Mouse (Mus musculus) c-Kit-positive CD71-positive TER-119-negative erythroid progenitor cells, embryonic 14.5 days (primary cell): ENCODE measurements around the gene Dennd5a.
A peak's percentile ranks its signal among the peaks of the same experiment; 100 is the strongest.

ENCODE experiments used
- DNase-seq: peaks from one replicate; pipeline ENCODE4 v3.0.0-alpha.2; 2013; ENCODE audit warnings: low read depth

Gene Dennd5a

DNA sequence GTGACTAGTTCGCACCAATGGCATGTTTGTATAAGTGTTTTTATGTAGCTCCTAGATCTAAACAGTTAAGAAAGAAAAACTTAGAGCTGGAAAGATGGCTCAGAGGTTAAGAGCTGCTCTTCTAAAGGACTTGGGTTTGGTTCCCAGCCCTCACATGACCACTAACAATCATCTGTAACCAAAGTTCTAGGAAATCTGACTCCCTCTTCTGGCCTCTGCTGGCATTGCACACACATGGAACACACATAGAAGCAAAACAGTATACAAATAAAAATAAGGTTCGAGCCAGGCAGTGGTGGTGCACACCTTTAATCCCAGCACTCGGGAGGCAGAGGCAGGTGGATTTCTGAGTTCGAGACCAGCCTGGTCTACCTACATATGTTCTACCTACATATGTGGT is 3.4 kb upstream of the Dennd5a start:
- DNase-seq: no peak

DNA sequence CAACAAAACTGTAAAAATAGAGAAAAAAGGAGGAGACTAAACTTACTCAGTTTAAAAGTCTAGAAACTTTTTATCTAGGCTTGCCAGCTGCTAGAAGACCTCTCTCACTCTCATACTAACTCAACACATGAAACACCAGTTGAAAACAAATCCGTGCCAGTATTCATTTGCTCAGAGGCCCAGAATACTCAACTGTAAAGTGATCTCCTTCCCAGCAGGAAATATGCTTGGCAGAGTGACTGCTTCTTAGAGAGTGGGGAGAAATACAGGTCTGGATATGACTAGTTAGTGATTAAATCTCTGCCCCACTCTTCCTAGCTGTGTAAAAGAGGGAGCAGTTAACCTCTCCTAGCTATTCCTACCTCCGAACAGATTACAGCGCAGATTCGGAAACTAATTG is 2.3 kb upstream of the Dennd5a start:
- no peak for DNase-seq

DNA sequence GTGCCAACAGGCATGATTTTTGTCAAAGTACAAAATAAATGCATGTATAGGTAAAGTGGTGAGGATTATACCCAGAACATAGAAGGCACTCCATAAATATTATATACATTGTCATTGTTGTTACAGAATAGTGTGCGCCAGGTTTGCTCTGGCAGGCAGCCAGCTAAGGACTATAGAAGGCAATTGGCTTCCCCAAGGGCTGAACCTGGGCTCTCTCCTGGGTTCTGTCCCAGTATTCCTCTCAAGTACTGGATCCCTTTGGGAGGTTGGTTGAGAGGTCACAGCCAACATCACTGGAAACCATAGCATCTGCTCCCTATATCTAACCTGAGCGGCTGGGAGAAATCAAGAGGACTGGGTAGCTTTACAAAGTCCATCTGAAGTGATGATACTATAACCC is 1.3 kb upstream of the Dennd5a start:
- DNase-seq: no peak

DNA sequence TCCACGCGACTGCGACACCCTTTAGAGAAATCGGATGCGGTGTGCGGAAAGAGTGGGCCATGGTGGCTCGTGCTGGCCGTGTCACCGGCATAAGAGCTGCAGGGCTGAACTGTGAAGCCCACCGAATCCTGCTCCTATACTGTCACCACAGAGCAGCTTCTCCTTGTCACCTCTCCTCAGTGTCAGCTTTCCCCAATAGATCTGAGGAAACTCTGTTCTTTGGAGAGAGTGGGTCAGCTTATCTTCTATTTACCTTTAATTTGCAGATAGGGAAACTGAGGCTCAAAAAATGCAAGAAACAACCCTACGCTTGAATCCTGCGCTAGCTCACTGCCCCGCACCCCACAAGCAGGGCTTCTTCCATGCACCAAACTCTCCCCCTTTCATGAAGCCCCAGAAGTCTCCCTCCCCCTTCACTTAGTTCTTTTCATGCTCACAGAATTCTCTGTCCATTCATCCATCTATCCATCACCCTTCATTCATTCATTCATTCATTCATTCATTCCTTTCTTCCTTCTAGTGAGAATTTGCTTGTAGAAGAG is 414 bp upstream of the Dennd5a start:
- no peak for DNase-seq

DNA sequence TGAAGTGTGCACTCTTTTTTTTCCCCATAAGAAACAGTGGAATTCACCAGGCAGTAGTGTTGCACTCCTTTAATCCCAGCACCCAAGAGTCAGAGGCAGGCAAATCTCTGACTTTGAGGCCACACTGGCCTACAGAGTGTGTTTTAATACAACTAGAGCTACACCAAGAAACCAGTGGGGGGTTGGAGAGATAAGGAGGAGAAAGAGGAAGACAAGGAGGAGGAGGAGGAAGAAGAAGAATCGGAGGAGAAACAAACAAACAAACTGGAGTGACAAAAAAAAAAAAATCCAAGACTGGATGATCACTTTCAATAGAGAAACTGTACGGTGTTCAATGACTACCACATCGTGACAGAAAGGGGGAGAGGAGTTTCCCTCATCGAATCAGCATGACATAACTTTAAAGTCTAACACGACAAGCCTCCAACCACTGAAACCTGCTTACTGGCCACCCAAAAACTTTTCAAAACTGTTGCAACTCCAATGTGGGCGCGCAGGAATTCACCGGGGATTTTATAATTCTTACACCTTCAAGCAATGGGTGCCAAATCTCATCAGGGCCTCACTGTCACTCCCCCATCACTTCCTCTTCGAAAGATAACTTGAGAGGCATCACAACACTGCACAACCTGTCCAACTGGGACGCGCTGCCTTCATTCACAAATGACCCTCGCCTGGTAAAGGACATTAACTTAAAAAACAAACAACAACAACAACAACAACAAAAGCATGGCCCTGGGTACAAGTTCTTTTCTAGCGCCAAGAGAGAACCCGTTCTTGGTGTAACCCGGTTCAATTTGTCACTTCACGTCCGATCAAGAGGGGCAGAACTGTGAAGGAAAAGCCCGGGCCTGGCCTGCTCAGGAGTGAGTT is 1.2 kb downstream of the Dennd5a start:
- DNase-seq: peak; percentile 38

DNA sequence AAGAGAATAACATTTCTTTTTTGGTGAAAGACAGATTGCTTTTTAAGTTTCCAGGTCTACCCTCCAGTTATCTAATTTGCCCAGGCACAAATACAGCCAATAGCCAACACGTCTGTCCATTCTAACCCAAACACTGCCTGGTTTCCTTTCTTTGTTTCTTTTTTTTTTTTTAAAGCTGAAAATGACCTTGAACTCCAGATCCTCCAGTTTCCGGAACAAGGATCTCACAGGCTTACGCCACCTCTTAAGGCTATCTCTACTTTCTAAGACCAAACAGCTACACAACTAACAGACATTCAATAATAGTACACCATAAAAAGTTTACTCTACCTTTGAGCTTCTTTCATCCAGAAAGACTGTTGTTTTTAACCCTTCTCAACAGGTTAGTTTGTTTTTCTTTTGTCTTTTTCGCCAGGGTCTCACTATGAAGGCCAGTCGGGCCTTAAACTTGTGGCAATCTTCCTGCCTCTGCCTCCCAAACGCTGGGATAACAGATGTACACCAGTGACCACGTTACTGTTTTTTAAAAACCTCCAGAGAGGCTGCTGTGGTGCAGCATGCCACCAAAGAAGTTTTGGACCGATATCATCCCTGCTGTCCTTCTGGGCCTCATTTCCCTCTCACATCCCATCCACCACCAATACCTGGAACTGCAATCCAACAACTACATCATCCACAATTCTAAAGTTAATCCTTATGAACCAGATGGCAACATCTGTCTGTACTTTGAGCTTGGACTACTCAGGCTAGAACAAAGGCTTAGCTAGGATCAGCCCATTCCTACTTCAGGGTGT is 2.1 kb downstream of the Dennd5a start:
- DNase-seq: no peak

DNA sequence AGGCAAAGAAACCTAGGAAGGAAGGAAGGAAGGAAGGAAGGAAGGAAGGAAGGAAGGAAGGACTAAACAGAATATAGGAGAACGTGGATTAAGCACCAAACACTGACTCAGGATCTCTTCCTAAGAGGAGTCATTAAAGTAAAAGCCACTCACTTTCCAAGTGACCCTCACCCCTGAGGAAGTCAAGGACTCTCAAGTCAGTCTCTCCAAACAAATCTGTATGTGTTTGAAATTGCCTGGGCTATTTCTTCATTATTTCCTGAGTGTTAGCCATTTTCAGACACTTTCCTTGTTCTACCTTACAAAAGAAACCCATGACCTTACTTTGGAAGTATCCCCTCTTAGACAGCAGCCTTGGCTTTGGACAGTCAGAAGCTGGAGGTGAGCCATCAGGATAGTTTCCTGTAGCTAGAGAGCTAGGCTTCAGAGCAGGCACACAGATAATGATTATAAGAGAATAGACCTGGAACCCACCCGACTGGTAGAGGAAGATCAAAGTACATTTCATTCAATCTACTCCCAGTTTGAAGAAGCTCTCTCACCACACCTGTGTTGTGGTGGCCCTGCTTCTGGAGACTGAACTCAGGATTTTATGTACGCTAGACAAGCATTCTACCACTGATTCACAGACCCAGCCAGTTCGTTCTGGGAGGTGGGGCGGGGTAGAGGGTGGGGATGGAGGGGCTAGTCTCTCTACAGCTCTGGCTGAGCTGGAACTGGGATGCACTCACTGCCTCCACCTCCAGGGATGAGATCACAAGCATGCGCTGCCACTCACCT is 5.5 kb downstream of the Dennd5a start:
- DNase-seq: no peak

DNA sequence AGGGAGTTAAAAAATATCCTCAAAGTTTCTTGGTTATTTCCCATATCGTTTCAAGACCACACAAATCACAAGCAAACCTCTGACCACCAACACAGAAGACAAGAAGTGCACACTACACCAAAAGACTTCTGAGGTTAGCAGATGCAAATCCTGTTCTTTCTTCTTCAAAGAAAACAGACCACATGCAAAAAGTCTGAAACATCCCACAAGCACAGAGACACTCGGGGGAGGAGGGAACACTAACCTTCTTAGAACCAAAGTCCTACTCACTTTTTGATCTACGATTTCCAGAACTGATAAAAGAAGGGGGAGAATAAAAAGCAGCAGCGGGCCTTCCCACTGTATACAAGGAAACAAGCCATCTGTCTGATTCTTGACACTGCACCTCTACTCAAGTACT is 9.0 kb downstream of the Dennd5a start:
- DNase-seq: no peak

DNA sequence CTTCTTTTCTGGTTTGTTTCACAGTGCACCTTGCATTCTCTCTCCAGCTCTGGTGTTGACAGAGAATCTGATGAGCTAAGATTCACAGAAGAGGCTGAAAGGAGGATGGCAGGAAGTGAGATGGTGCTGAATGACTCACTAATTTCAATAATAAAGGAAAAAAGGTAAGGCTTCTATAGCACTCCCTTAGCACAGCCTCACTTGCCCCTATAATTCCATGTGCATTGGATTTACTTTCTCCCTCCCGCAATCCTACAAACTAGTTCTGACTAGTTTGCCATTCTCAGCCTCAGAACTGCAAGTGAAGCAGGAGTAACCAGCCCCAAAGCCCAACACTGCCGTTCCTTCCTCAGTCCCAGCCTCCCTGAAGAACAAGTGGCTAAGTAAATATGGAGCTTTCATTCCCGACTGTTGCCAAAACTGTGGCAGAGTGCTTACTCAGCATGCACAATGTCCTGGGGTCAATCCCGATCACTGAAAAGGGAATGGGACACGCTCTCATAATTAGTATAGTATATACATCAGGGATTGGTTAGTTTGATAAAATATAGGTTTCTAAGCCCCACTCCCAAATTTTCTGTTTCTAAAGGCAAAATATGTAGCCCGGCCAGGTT is 15.7 kb downstream of the Dennd5a start:
- no peak for DNase-seq

DNA sequence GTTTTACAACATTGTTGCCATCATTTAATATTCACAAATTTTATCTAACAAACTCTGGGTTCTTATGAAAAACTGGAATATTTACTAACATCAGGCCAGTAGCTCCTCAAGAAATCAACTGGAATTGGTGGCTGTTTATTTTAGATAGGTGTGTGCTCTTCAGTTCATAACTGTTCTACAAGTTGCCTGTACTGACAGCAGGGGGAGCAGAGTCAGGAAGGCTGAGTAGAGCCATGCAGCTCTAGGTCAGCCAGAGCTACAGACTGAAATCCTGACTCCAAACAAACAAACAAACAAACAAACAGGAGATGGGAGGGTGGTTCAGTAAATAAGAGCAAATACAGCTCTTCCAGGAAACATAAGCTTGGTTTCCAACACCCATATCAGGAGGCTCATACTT is 30.6 kb downstream of the Dennd5a start:
- DNase-seq: no peak

DNA sequence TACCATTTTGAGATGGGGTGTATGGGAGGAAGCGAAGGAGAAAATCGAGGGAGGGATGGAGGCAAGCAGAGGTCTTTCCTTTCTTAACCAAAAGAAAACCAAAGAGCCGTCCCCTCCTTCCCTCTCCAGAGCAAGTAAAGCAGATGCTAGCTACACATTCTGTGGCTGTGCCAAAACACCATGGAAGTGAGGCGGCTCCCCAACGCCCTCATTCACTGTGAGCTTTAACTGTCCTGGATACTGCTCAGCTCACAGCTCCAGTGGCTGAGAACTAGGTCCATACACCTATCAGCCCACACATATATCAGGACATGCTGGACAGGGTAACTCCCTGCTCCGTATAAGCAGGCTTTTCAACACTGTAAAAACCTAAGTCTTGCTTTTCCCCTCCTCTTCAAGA is 31.9 kb downstream of the Dennd5a start:
- DNase-seq: no peak

DNA sequence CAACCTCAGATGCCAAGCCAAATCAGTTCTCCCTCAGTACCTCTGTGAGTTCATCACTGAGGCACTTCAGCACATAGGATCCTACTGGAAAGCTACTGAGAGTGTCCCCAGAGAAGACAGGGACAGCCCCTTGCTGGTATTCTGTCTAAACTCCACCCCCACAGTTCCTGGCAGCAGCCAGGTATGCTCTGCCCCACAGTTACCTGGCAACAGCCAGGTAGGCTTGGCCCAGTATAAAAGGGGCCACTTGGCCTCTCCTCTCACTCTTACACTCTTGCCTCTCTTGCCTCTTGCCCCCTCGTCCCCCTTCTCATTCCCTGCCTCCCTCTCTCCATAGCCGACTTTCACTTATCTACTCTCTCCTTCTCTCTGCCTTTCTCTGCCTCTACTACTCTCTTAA is 35.3 kb downstream of the Dennd5a start:
- DNase-seq: no peak

DNA sequence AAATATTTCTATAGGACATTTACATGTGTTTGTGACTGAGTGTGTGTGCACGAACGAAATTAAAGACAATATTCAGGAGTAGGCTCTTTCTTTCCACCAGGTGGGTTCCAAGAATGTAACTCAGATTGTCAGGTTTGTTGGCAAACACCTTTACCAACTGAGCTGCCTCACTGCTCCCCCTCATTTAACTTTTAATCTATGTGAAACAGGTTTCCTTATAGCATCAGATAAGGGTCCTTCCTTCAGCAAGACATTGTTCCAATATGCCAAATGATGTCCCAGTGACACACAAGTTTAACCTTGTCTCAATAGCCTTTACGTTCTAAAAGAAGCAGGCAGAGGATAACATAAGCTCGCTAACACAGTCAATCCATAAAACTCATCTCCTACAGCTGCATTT is 37.4 kb downstream of the Dennd5a start:
- no peak for DNase-seq

DNA sequence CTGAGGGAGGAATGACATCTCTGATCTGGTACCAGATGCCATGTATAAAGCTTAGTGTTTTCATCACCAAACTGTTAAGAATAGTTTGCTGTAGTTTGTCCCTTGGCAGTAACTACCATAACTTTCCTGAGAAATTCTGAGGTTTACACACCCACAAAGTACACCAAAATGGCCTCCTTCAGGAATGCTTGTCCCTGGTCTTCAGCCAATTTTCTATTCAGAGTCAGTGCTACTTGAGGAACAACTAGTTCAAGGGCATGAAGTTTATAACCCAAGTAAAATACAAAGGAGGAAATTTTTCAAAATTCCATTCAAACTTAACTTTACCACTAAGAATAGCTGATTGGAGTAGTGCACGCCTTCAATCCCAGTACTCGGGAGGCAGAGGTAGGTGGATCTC is 54.1 kb downstream of the Dennd5a start:
- DNase-seq: no peak

DNA sequence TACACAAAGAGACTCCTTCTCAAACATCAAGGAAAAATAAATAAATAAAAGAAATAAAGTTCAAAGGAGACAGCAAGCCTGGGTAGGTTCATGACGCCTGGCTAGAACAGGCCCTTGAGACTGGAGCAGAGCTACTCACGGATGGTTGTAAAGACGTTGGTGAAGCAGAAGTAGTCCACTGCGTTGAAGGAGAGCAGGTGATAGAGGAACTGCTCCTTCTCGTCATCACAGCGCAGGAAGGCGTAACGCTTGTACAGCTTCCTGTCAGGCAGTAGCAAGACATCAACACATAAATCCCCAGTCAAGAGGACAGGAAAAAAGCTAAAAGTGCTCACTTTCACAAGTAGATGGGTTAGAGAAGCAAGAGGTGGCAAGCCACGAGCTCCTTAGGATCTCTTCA is 59.3 kb downstream of the Dennd5a start:
- no peak for DNase-seq

DNA sequence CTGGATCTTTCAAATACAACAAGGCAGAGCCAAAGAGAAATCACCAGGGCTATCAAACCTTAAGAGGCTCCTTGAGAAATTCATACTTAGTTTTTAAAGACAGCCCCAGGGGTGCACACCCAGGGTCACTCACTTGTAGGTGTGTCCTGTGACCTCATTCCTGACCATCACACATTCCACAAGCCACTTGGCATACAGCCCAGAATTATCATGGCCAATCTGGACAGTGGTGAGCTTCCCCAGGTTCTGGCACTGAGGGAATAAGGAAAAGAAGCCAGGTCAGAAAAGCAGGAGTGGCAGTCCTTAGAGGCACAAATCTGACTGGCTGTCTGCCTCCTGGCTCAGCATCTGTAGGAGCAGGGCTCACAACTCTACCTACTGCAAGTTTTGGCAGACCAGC is 61.4 kb downstream of the Dennd5a start:
- DNase-seq: no peak

DNA sequence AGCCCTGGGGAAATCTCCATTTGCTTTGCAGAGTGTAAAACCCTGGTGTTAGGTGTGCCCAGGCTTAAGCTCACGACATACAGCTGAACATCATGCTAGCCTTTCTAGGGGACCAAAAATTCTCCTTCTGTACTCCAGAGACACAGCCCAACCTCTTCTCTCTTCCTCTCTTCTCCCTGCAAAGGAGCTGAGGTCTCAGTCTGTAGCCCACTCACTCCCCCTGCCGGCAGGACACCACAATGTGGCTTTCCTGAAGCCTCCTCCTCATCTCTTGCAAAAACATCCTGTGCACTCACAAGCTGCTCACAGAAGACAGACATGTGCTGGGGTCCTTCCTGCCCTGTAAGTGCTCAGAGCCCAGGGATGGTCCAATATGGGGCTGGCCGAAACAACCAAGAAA is 67.7 kb downstream of the Dennd5a start:
- peak; percentile 60 for DNase-seq

DNA sequence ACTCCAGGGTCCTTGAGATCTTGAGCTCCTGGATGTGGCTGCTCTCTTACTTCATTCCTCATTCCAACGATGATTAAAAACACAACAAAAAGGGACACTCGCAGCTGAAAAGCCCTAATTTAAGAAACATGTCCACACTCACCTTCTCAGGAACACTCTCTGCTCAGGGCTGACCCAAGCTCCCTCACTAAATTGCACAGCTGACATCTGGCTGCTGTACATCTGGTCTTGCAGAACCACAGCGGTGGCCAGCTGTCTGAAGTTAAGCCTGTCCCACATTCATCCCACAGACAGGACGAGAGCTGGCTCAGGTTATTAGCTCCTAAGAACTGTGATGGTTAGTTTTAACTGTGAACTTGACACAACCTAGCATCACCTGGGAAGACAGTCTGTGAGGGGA is 68.5 kb downstream of the Dennd5a start:
- DNase-seq: no peak

DNA sequence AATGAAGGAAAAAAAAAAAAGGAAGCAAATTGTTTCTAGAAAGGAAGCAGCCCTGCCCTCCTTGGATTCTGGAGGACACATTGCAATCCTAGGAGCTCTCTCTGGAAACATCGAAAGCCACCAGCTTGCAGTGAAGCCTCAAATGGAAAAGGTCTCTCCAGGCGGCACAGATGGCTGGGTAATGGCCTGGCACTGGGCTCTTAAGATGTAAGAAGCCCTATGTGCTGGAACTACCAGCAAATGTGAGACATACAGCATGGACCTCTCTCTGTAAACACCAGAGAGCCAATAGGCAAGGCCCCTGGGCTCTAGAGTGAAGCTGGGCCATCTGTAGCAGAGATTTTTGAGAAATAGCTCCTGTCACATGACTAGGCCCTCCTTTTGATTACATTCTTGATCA is 70.0 kb downstream of the Dennd5a start:
- no peak for DNase-seq

DNA sequence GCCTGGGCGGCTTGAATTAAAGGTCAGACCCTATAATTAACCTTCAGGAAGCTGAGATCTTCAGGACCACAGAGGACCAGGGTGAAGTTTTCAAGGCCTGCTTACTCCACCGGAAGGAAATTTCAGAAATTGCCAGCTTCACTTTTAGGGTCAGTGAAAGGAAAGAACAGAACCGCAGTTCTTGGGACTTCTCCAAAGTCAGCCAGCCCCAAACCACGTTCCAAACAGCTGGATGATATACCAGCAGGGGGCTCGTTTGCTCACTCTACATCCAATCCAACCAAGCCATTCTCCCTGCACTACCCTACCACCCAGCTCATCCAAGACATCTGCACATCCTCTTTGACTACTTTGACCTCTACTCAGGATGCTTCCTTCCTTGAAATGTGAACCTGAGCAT is 71.0 kb downstream of the Dennd5a start:
- no peak for DNase-seq

DNA sequence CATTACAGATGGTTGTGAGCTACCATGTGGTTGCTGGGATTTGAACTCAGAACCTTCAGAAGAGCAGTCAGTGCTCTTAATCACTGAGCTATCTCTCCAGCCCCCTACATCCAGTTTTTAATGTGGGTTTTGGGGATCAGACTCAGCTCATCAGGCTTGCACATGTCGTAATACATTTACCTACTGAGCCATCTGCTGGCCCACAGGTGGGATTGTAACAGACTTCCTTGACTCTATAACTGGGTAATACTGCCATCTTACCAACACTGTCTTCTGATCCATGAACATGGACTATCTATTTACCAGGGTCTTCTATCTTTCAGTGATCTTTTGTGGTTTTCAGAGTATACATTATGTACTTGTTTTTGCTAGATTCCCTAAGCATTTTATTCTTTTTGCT is 74.0 kb downstream of the Dennd5a start:
- DNase-seq: no peak

DNA sequence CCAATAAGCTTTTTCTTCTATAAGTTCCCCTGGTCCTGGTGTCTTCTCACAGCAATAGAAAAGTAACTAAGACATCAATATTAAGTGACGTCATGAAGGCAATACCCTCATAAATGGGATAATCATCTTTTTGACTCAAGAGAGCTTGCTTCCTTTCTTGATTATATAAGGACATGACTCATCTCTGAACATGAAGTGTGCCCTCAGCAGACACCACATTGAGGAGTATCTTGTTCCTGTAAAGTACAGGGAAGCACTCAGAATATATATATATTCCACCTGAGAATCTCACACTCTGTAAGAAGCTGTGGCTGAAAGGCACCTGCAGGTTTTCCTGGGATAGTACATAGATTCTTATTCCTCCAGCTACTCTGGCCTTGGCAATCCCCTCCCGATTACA is 77.7 kb downstream of the Dennd5a start:
- DNase-seq: no peak
